Mouse (Mus musculus) bone marrow macrophage, adult 2 months (primary cell): Measurements from ENCODE around the gene Ptpn3.

ENCODE experiments used
- CTCF ChIP-seq: IDR thresholded peaks from 2 replicates; pipeline ENCODE4 v1.5.1; 2012; ENCODE audit warnings: low read depth, mild to moderate bottlenecking, low read length, moderate library complexity
- POLR2A ChIP-seq: IDR thresholded peaks from 2 replicates; pipeline ENCODE4 v1.6.1; 2012; ENCODE audit warnings: mild to moderate bottlenecking, low read depth, low read length, borderline replicate concordance

GRCm38 (mm10) chr4:57191543-57192283 is 109.9 kb downstream of the Ptpn3 start:
- TF ChIP-seq CTCF (no peak), POLR2A (no peak)
